Mouse (Mus musculus) intestine, embryonic 14.5 days (tissue): ENCODE measurements around the gene Itpkb. TPM values are rescaled to one million over a fixed set of nuclear protein-coding genes. Genes with fewer than 3 reads are reported as not detected.

Experiments used
- ATAC-seq: fragments of 200-750 bp; cut with Nextera tagmentation; replicated peaks from 2 replicates; pipeline ENCODE4 v1.8.0; 2017; ENCODE audit warnings: low read depth, moderate number of reproducible peaks, moderate TSS enrichment, moderate library complexity; ENCODE audit not compliant: low FRiP score, low TSS enrichment
- DNase-seq: peaks from one replicate; pipeline ENCODE4 v3.0.0-alpha.2; 2018; ENCODE audit warnings: low spot score
- H3K27ac ChIP-seq: fragments of 300-500 bp; sonication (generic); 2 replicates; pipeline ENCODE4 v1.5.1; 2014; ENCODE audit warnings: low read depth, mild to moderate bottlenecking, control low read depth
- H3K27me3 ChIP-seq: fragments of 300-500 bp; sonication (generic); replicated peaks from 2 replicates; pipeline ENCODE4 v1.6.1; 2014; ENCODE audit warnings: low read length, control low read depth; ENCODE audit not compliant: control insufficient read depth, insufficient read depth
- H3K36me3 ChIP-seq: fragments of 300-500 bp; sonication (generic); 2 replicates; pipeline ENCODE4 v1.6.1; 2014; ENCODE audit warnings: low read length, control low read depth; ENCODE audit not compliant: control insufficient read depth, insufficient read depth
- H3K4me1 ChIP-seq: fragments of 300-500 bp; sonication (generic); replicated peaks from 2 replicates; pipeline ENCODE4 v1.6.1; 2014; ENCODE audit warnings: low read length, control low read depth, mixed read lengths; ENCODE audit not compliant: control insufficient read depth, insufficient read depth
- H3K4me2 ChIP-seq: fragments of 300-500 bp; sonication (generic); 2 replicates; pipeline ENCODE4 v1.6.1; 2014; ENCODE audit warnings: low read length
- H3K4me3 ChIP-seq: fragments of 300-500 bp; sonication (generic); 2 replicates; pipeline ENCODE4 v1.5.1; 2014; ENCODE audit warnings: low read depth, low read length, control low read depth, mixed read lengths
- H3K9ac ChIP-seq: fragments of 300-500 bp; sonication (generic); 2 replicates; pipeline ENCODE4 v1.6.1; 2014; ENCODE audit warnings: mild to moderate bottlenecking, low read length
- H3K9me3 ChIP-seq: fragments of 300-500 bp; sonication (generic); 2 replicates; pipeline ENCODE4 v1.6.1; 2016; ENCODE audit warnings: low read length, control low read depth; ENCODE audit not compliant: control insufficient read depth
- WGBS: fragments of 180-500 bp; shearing (Covaris S2); extraction: QIAGEN DNeasy Blood & Tissue Kit; methylation state at CpG from one replicate; pipeline ENCODE4 v1.1.7; 2014; 5-methylcytosine and 5-hydroxymethylcytosine counted together
- polyA plus RNA-seq: library from polyadenylated mRNA; unstranded; fragments of >200 nt; fragmentation: Nextera tagmentation; extraction: Ambion mirVana; gene quantifications from 2 replicates; pipeline ENCODE4 v1.2.1, GENCODE M21; 2014

Gene Itpkb
- polyA plus RNA-seq, 1 experiment from 2014 or later: 6.7 TPM

DNA sequence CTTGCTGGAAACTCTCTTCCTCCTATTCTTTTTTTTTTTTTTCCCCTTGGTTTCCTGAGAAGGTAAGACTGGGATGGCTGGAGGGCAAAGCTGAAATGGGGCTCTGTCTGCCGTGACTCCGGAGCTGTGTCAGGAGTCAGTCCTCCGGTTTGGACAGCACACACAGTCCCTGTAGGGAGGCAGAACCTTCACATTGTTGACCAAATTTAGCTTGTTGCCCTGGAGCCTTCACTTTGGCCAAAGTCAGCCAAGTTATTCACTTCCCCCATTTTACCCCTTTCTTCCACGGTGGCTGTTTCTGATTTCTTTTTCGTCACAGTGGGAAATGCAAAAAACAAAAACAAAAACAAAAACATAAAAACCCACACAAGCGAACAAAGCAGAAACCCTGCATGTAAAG is 18.0 kb upstream of the Itpkb start:
- H3K4me1 ChIP-seq: peaks cover 32% of the 10 kb centered on the region
- WGBS: 75% methylated on average over 6 of the region's 6 CpGs
- ATAC-seq (no peak), DNase-seq (no peak)
- no peak overlapping the region for H3K27ac ChIP-seq
- H3K4me2 ChIP-seq: no peak overlapping the region
- no peak overlapping the region for H3K9ac ChIP-seq
- no peaks in the 10 kb centered on the region for H3K27me3 ChIP-seq
- no peak overlapping the region for H3K4me3 ChIP-seq
- H3K9me3 ChIP-seq: no peaks in the 10 kb centered on the region
- no peaks in the 10 kb centered on the region for H3K36me3 ChIP-seq

DNA sequence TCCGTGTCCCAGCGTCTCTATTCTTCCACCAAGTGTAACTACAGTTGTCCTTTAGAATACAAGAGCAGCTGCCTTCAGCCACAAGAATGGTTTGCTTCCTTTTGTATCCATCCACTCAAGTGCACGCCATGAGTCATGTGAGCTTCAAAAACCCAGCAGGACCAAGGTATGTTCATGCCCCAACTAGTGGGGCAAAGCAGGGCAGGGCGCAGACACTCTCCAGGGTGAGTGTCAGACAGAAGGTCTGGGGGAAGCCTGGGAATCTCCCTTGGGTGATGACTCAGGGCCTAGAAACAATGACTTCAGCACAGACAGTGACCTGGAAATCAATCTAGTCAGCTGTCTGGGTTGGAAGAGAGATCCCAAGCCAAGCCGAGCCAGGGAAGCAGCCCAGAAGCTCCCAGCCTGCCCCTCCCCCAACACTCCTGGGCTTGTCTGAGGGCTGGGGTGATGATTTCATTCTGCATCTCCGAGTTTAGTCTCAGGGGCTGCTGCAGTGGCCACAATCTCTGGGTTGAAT is 17.4 kb upstream of the Itpkb start:
- 51% methylated on average over 6 of the region's 6 CpGs for WGBS
- Histone ChIP-seq H3K4me2 (0 out of 2 replicates have a peak overlapping the region, but pooled peaks have one; percentile 42), H3K27ac (no peak overlapping the region)

GRCm38 (mm10) chr1:180313517-180314440 is 16.5 kb upstream of the Itpkb start:
- WGBS: 15% methylated on average over 20 of the region's 20 CpGs
- H3K9ac ChIP-seq: no peak overlapping the region
- peak overlapping the region; percentile 6; the same call in 1 of the 2 replicates for H3K4me3 ChIP-seq
- H3K27ac ChIP-seq: no peak overlapping the region
- peak; percentile 86 for ATAC-seq
- peaks cover 22% of the 10 kb centered on the region for H3K4me1 ChIP-seq
- H3K36me3 ChIP-seq: no peaks in the 10 kb centered on the region
- DNase-seq: peak; percentile 72
- H3K9me3 ChIP-seq: no peaks in the 10 kb centered on the region
- no peaks in the 10 kb centered on the region for H3K27me3 ChIP-seq
- H3K4me2 ChIP-seq: peak overlapping the region; percentile 42

More for the DNA sequence above, 17.4 kb upstream of the Itpkb start:
- ATAC-seq: no peak
- Histone ChIP-seq H3K9ac (no peak overlapping the region), H3K36me3 (no peaks in the 10 kb centered on the region), H3K4me3 (no peak overlapping the region), H3K4me1 (peaks cover 28% of the 10 kb centered on the region), H3K9me3 (no peaks in the 10 kb centered on the region), H3K27me3 (no peaks in the 10 kb centered on the region)
- peak; percentile 67 for DNase-seq

- Histone ChIP-seq H3K4me3 (no peak overlapping the region), H3K4me1 (peaks cover 22% of the 10 kb centered on the region), H3K9ac (no peak overlapping the region), H3K4me2 (no peak overlapping the region), H3K27me3 (no peaks in the 10 kb centered on the region), H3K36me3 (no peaks in the 10 kb centered on the region), H3K9me3 (no peaks in the 10 kb centered on the region), H3K27ac (no peak overlapping the region)
- WGBS: 66% methylated on average over 11 of the region's 11 CpGs
- ATAC-seq (no peak), DNase-seq (no peak)
These were observed 15.6 kb upstream of the Itpkb start for GRCm38 (mm10) chr1:180314641-180315040.

DNA sequence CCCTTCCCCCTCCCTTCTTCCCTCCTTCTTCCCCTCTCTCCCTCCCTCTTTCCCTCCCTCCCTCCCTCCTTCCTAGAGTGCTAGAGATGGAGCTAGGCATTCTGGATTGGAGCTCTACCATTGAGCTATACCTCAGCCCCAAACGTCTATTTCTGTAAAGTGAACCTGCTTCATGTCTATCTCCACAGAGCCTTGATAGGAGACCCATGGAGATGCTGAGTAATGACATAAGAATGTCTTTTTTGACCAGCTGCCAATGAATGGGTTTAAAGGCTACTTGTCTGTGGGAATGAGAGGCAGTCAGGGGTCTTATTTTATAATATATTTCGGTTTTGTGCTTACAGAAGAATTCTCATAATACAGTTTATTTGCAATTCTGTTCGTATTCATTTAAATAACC is 15.2 kb upstream of the Itpkb start:
- Histone ChIP-seq H3K4me2 (no peak overlapping the region), H3K36me3 (no peaks in the 10 kb centered on the region), H3K9ac (no peak overlapping the region), H3K27me3 (no peaks in the 10 kb centered on the region), H3K27ac (no peak overlapping the region), H3K9me3 (no peaks in the 10 kb centered on the region), H3K4me1 (peaks cover 22% of the 10 kb centered on the region), H3K4me3 (no peak overlapping the region)
- WGBS: 69% methylated on average over 3 of the region's 3 CpGs
- ATAC-seq (no peak), DNase-seq (no peak)

DNA sequence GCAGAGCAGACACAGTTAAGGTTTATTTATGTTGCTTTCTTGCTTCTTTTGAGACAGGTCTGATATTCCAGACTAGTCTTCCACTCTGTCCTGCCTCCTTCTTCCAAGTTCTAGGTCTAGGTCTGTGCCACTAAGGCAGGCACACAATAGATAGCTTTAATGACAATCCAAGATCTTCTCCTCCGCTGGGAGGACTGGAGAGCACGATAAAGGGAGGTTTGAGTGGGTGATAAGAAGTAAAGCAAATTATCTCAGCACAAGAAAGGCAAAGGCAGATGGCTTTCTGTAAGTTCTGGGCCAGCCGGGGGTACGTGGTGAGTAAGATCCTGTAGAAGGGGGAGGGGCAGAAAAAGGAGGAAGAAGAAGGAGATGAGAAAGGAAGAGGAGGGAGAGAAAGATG is 12.8 kb upstream of the Itpkb start:
- DNase-seq: no peak
- H3K27ac ChIP-seq: no peak overlapping the region
- no peak overlapping the region for H3K4me3 ChIP-seq
- H3K9ac ChIP-seq: no peak overlapping the region
- H3K36me3 ChIP-seq: no peaks in the 10 kb centered on the region
- 77% methylated on average over 4 of the region's 4 CpGs for WGBS
- no peak for ATAC-seq
- H3K9me3 ChIP-seq: no peaks in the 10 kb centered on the region
- H3K4me2 ChIP-seq: no peak overlapping the region
- H3K4me1 ChIP-seq: peaks cover 22% of the 10 kb centered on the region
- no peaks in the 10 kb centered on the region for H3K27me3 ChIP-seq

DNA sequence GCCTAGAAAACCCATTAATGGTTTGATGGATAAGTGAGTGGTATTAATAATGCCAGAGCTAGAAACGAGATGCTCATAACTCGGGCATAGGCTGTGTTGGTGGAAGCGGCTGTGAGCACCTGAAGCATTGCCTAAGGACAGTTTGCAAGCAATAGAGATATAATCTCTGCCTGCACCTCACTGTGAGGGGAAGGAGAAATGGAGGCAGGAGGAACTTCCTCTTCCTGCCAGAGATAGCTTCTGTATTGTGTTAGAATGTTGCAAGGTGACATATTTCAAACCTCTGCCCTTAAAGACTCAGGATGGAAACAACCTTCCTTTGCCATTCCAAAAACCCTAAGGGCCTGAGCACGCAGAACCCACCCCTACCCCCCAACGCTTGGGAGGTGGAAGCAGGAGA is 11.9 kb upstream of the Itpkb start:
- DNase-seq (no peak), ATAC-seq (no peak)
- Histone ChIP-seq H3K9me3 (no peaks in the 10 kb centered on the region), H3K27me3 (no peaks in the 10 kb centered on the region), H3K36me3 (no peaks in the 10 kb centered on the region), H3K4me2 (no peak overlapping the region), H3K9ac (no peak overlapping the region), H3K4me3 (no peak overlapping the region), H3K27ac (no peak overlapping the region), H3K4me1 (peaks cover 14% of the 10 kb centered on the region)
- WGBS: 72% methylated on average over 5 of the region's 5 CpGs

DNA sequence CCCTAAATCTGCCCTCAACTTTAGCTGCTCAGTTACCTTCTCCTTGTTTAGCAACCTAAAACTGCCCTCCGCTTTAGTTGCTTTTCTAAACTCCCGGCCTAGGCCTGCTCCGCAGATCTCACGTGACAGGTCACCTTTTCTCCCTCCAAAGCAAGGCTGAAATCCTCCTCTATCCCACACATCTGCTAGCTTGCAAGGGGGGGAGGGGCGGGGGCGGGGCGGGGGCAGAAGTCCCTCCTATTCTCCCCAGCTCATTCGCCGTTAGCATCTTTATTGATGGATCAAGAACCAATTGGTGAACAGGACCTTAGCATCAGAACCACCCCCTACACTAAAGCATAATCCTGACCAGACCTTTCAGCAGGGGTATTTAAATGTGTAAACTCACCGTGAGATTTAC is 10.4 kb upstream of the Itpkb start:
- Histone ChIP-seq H3K4me3 (no peak overlapping the region), H3K4me1 (no peaks in the 10 kb centered on the region), H3K4me2 (no peak overlapping the region), H3K9ac (no peak overlapping the region), H3K27me3 (no peaks in the 10 kb centered on the region), H3K27ac (no peak overlapping the region), H3K9me3 (no peaks in the 10 kb centered on the region), H3K36me3 (no peaks in the 10 kb centered on the region)
- WGBS: 9% methylated on average over 10 of the region's 10 CpGs
- DNase-seq (no peak), ATAC-seq (peak; percentile 56; the same call in 1 of the 2 replicates)
